Mouse (Mus musculus) intestine, postnatal 0 days (tissue): Measurements from ENCODE around the gene Gng8. TPM values are rescaled to one million over a fixed set of nuclear protein-coding genes. Genes with fewer than 3 reads are reported as not detected.

Source experiments
- ATAC-seq: fragments of 200-750 bp; cut with Nextera tagmentation; 2 replicates; pipeline ENCODE4 v1.8.0; 2017; ENCODE audit warnings: mild to moderate bottlenecking, moderate TSS enrichment, moderate library complexity
- H3K27ac ChIP-seq: fragments of 300-500 bp; sonication (generic); 2 replicates; pipeline ENCODE4 v1.5.1; 2014; ENCODE audit warnings: mild to moderate bottlenecking, low read depth, low read length, moderate library complexity
- H3K27me3 ChIP-seq: fragments of 300-500 bp; sonication (generic); replicated peaks from 2 replicates; pipeline ENCODE4 v1.6.1; 2014; ENCODE audit warnings: low read length, mixed read lengths; ENCODE audit not compliant: control insufficient read depth, insufficient read depth
- H3K36me3 ChIP-seq: fragments of 300-500 bp; sonication (generic); 2 replicates; pipeline ENCODE4 v1.6.1; 2014; ENCODE audit warnings: mild to moderate bottlenecking, moderate library complexity; ENCODE audit not compliant: control insufficient read depth, insufficient read depth
- H3K4me1 ChIP-seq: fragments of 300-500 bp; sonication (generic); replicated peaks from 2 replicates; pipeline ENCODE4 v1.6.1; 2014; ENCODE audit warnings: antibody characterized with exemption, low read length, mixed read lengths; ENCODE audit not compliant: control insufficient read depth, insufficient read depth
- H3K4me2 ChIP-seq: fragments of 300-500 bp; sonication (generic); replicated peaks from 2 replicates; pipeline ENCODE4 v1.6.1; 2014; ENCODE audit warnings: low read depth, mild to moderate bottlenecking, moderate library complexity
- H3K4me3 ChIP-seq: fragments of 300-500 bp; sonication (generic); 2 replicates; pipeline ENCODE4 v1.5.1; 2014; ENCODE audit warnings: low read depth, low read length
- H3K9ac ChIP-seq: fragments of 300-500 bp; sonication (generic); 2 replicates; pipeline ENCODE4 v1.6.1; 2014; ENCODE audit warnings: mild to moderate bottlenecking, low read depth, low read length
- H3K9me3 ChIP-seq: fragments of 300-500 bp; sonication (generic); 2 replicates; pipeline ENCODE4 v1.6.1; 2016; ENCODE audit warnings: mixed run types; ENCODE audit not compliant: control insufficient read depth
- CTCF ChIP-seq: sonication (generic); IDR thresholded peaks from 2 replicates; pipeline ENCODE4 v1.5.1; 2016; ENCODE audit warnings: low read depth, mild to moderate bottlenecking, control low read depth, antibody characterized with exemption, moderate library complexity
- WGBS: fragments of 180-500 bp; shearing (Covaris S2); extraction: QIAGEN DNeasy Blood & Tissue Kit; methylation state at CpG from one replicate; pipeline ENCODE4 v1.1.7; 2014; 5-methylcytosine and 5-hydroxymethylcytosine counted together
- polyA plus RNA-seq: library from polyadenylated mRNA; unstranded; fragments of >200 nt; fragmentation: Nextera tagmentation; extraction: Ambion mirVana; gene quantifications from 2 replicates; pipeline ENCODE4 v1.2.1, GENCODE M21; 2015

Gng8 gene
- polyA plus RNA-seq, result 4.7 and 5.3 TPM in 2 replicates

DNA sequence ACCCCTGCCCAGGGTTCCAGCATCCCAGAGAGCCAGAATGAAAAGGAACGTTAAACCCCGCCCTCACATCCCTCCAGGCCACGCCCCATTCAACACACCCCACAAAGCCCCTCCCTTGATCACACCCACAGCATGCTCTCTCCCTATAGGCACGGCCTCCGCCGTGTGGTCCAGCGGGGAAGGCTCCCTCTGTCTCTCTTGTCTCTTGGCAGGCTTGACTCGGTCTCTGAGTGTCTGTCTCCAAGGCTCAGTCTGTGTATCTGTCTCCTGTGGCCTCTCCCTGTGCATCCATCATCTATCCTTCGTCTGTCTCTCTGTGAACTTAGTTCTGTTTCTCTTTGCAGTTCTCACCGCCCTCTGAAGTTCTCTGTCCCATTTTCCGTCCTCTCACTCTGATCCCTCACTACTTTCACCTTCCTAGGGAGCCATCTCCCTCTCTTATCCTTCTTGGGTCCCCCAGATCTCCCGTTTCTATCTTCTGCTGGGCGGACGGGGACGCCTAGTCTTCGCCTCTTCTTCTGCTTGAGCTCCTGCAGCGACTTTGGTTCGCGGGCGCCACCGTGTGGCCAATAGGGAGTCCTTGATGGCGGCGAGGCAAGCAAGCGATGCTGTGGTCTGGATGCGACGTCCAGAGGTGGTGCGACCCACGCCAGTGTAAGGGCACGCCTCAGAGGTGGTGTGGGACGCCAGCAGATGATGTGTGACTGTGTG, at the start of gene Gng8:
TSS of gene Gng8 (plus strand) at position 146 of the 711 bp plus-strand sequence.
- Histone ChIP-seq H3K4me2 (peak within 1 kb of the TSS; percentile 63), H3K4me1 (0 out of 2 replicates have a peak, but pooled peaks cover 5% of the 10 kb centered on the region), H3K4me3 (peak within 1 kb of the TSS; percentile 34), H3K9ac (no peak within 1 kb of the TSS), H3K27ac (peak within 1 kb of the TSS; percentile 58), H3K9me3 (no peaks in the 10 kb centered on the region), H3K36me3 (no peaks in the 10 kb centered on the region; the same call in 1 of the 2 replicates), H3K27me3 (peaks cover 42% of the 10 kb centered on the region)
- ATAC-seq, result peak; percentile 78
- WGBS, result under 1% methylated on average over 30 of the region's 30 CpGs
- peak; percentile 98 for TF ChIP-seq CTCF

DNA sequence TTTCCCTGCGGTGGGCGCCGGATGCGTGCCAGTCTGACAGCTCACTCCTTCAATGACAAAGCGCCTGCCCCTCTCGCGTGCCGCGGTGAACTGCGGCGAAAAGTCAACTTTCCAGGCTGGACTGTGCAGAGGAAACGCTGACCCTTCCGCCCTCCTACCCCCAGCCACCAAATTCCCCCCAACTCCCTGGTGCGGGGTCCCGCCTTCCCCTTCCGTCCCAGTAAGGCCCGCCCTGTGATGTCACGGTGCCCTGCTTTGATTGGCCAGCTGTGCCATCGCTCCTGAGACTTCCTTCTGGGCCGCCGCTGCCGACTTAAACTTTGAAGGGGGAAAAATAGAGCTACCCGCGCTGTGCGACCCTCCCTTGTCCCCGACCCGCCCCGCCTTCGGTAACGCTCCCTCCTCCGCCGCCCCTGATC, 48.9 kb upstream of the Gng8 start, which contains the start of gene Prkd2:
TSS of gene Prkd2 (plus strand) at position 258 of the 419 bp plus-strand sequence.
- H3K27me3 ChIP-seq, result no peaks in the 10 kb centered on the region
- peak within 1 kb of the TSS; percentile 76 for H3K27ac ChIP-seq
- H3K36me3 ChIP-seq, result peaks cover 33% of the 10 kb centered on the region
- no peaks in the 10 kb centered on the region for H3K9me3 ChIP-seq
- TF ChIP-seq CTCF, result no peak
- ATAC-seq, result peak; percentile 67
- no peaks in the 10 kb centered on the region for H3K4me1 ChIP-seq
- peak within 1 kb of the TSS; percentile 80 for H3K9ac ChIP-seq
- peak within 1 kb of the TSS; percentile 84 for H3K4me2 ChIP-seq
- H3K4me3 ChIP-seq, result peak within 1 kb of the TSS; percentile 76
- under 1% methylated on average over 32 of the region's 32 CpGs for WGBS

DNA sequence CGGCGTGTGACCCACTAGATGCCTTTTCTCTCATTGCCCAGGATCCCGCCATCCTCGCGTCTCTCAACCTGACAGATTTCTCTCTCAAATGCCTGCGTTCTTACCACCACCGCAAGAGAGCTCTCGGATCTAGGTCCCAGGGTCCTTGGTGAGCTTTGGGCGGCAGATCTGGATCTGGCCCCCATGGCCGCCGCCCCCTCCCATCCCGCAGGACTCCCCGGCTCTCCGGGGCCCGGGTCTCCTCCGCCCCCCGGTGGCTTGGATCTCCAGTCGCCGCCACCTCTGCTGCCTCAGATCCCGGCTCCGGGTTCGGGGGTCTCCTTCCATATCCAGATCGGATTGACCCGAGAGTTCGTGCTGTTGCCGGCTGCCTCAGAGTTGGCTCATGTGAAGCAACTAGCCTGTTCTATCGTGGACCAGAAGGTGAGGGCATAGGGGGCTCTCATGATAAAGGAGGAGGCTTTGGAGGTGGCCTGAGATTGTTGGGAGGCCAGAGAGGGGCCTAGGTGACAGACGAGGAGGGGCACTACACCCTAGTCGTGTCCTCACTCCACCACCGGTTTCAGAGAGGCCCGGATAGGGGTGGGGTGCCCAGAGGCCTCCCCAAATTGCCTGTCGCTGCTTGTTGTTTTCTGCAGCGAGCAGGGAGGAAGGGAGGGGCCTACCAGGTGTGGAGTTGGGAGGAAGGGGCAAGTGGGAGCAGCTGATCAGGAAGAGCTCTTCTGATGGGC, 48.0 kb upstream of the Gng8 start:
- H3K4me3 ChIP-seq, result peak overlapping the region; percentile 76
- ATAC-seq, result no peak
- no peaks in the 10 kb centered on the region for H3K9me3 ChIP-seq
- H3K4me1 ChIP-seq, result no peaks in the 10 kb centered on the region
- no peak for TF ChIP-seq CTCF
- peak overlapping the region; percentile 80 for H3K9ac ChIP-seq
- 2% methylated on average over 33 of the region's 33 CpGs for WGBS
- H3K27me3 ChIP-seq, result no peaks in the 10 kb centered on the region
- peaks cover 26% of the 10 kb centered on the region for H3K36me3 ChIP-seq
- H3K4me2 ChIP-seq, result peak overlapping the region; percentile 84
- H3K27ac ChIP-seq, result peak overlapping the region; percentile 76

DNA sequence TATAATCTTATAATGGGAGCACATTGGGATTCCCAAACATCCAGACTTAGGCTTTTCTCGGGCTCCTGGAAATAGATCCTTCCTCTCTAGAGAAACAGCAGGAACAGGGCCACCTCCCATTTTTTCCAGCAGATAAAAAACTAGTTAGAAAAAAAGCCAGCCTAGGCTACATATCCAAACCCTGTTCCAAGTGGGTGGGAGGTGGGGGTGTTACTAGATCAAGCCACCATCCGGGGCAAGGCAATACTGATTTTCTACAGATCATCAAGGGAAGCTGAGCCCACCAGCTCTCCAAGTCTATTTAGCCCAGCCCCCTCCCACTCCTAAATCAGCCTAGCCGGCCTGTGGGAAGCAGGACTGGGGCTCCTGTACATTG, 46.9 kb upstream of the Gng8 start:
- no peaks in the 10 kb centered on the region for H3K4me1 ChIP-seq
- H3K9me3 ChIP-seq, result no peaks in the 10 kb centered on the region
- H3K27me3 ChIP-seq, result no peaks in the 10 kb centered on the region
- peak overlapping the region; percentile 52 for H3K9ac ChIP-seq
- WGBS, result 50% methylated on average over 3 of the region's 3 CpGs
- H3K36me3 ChIP-seq, result peaks cover 26% of the 10 kb centered on the region
- ATAC-seq, result no peak
- H3K4me2 ChIP-seq, result peak overlapping the region; percentile 84
- peak overlapping the region; percentile 76 for H3K4me3 ChIP-seq
- H3K27ac ChIP-seq, result peak overlapping the region; percentile 76
- no peak for TF ChIP-seq CTCF

DNA sequence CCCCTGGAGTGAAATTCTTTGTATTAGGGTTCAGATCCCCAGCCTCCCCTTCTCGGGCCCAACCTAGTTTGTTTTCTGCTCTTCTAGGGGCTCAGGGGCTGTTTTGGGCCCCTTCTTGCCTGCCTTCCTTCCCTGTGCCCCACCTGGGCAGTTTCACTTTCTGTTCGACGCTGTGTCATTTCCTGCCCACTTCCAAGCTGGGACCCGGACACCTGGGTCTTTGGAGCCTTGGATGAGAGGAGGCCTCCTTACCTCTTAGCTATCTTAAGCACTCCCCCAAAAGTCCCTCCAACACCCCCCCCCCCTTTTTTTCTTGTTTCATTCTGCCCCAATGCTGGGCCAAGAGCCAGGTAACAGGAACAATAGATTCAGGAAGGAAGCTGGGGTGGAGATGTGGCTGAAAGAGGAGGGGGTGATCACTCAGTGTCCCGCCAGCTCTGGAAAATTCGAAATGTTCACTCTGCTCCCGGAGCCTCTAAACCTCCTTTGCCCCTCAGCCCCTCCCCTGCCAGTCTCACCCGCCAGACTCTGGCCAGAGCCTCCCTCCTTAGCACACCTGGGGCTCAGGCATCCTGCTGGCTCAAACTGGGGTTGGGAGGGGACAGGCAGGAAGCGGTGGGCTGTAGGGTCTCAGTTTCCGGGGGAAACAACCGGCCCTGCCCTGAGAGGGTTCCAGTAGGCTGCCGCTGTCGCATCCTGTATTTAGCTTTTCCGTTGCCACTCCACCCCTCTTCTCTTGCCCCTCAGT, 46.3 kb upstream of the Gng8 start:
- Histone ChIP-seq H3K9me3 (no peaks in the 10 kb centered on the region), H3K4me1 (no peaks in the 10 kb centered on the region), H3K36me3 (peaks cover 26% of the 10 kb centered on the region), H3K9ac (peak overlapping the region; percentile 52), H3K4me2 (peak overlapping the region; percentile 84), H3K4me3 (peak overlapping the region; percentile 76), H3K27me3 (no peaks in the 10 kb centered on the region), H3K27ac (peak overlapping the region; percentile 76)
- 36% methylated on average over 14 of the region's 14 CpGs for WGBS
- TF ChIP-seq CTCF, result no peak
- 0 out of 2 replicates have a peak, but pooled peaks have one; percentile 9 for ATAC-seq

DNA sequence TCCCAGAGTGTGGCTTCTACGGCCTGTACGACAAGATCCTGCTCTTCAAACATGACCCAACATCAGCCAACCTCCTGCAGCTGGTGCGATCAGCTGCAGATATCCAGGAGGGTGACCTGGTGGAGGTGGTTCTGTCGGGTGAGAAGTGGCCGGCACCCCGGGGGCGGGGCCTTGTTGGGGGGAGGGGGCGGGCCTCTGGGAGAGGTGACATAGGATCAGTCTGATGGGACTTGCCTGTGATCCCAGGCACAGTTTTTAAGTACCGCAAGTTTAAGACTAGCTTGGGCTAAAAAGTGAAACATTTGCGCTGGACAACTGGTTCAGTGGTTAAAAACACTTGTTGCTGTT, 45.8 kb upstream of the Gng8 start:
- whole genome bisulfite sequencing, result 48% methylated on average over 10 of the region's 10 CpGs
- peak overlapping the region; percentile 76 for H3K4me3 ChIP-seq
- peak overlapping the region; percentile 76 for H3K27ac ChIP-seq
- H3K9ac ChIP-seq, result no peak overlapping the region
- peak overlapping the region; percentile 84 for H3K4me2 ChIP-seq
- no peaks in the 10 kb centered on the region for H3K4me1 ChIP-seq
- no peaks in the 10 kb centered on the region for H3K27me3 ChIP-seq
- 0 out of 2 replicates have a peak, but pooled peaks have one; percentile 7 for ATAC-seq
- TF ChIP-seq CTCF, result no peak
- peaks cover 28% of the 10 kb centered on the region for H3K36me3 ChIP-seq
- H3K9me3 ChIP-seq, result no peaks in the 10 kb centered on the region
